Mouse (Mus musculus) C2C12 (cell line): Measurements from ENCODE around the gene Lce1a1.

Experiments used
- CEBPB ChIP-seq: IDR thresholded peaks from one replicate; pipeline ENCODE4 v1.6.1; 2011; ENCODE audit warnings: low read depth, mild to moderate bottlenecking, control low read depth, moderate library complexity
- CTCF ChIP-seq: IDR thresholded peaks from one replicate; pipeline ENCODE4 v1.5.1; 2011; ENCODE audit not compliant: control insufficient read depth, insufficient read depth, insufficient read length
- FOSL1 ChIP-seq: IDR thresholded peaks from one replicate; pipeline ENCODE4 v1.8.0; 2011; ENCODE audit warnings: mild to moderate bottlenecking, low read length; ENCODE audit not compliant: poor library complexity, insufficient read depth, severe bottlenecking
- MAX ChIP-seq: IDR thresholded peaks from one replicate; pipeline ENCODE4 v1.6.1; 2011; ENCODE audit warnings: mild to moderate bottlenecking, control low read depth
- MYOD1 ChIP-seq: IDR thresholded peaks from one replicate; pipeline ENCODE4 v1.6.1; 2011; ENCODE audit warnings: low read depth; ENCODE audit not compliant: control insufficient read depth, insufficient read length
- MYOG ChIP-seq: IDR thresholded peaks from one replicate; pipeline ENCODE4 v1.6.1; 2011; ENCODE audit not compliant: control insufficient read depth, insufficient read length; ENCODE audit errors: extremely low read depth
- USF1 ChIP-seq: IDR thresholded peaks from one replicate; pipeline ENCODE4 v1.6.1; 2011; ENCODE audit warnings: low read depth, mild to moderate bottlenecking, control low read depth, moderate library complexity

- no peak for TF ChIP-seq CTCF
- no peak for TF ChIP-seq USF1
- TF ChIP-seq FOSL1: no peak
- no peak for TF ChIP-seq CEBPB
- no peak for TF ChIP-seq MYOG
- no peak for TF ChIP-seq MYOD1
- no peak for TF ChIP-seq MAX
Observed at GRCm38 (mm10) chr3:92609804-92610203, 38.3 kb downstream of the Lce1a1 start.
